Mouse (Mus musculus): ENCODE measurements around the gene Sort1. TPM values are rescaled to one million over a fixed set of nuclear protein-coding genes. Genes with fewer than 3 reads are reported as not detected.
"Not testable (repeated sequence)": the region's sequence is repeated elsewhere in the genome, so short reads cannot be mapped to it uniquely, and the experiment has no call there.

Gene Sort1
- 18.1 and 32.8 TPM in 2 replicates for polyA plus RNA-seq (2012; rRNA removed)

- TF ChIP-seq POLR2A (IDR thresholded peaks at IDR 0.05; ENCODE audit: low read depth, low read length) (peak; percentile 31; the same call in 1 of the 2 replicates), CTCF (IDR thresholded peaks at IDR 0.05; ENCODE audit: extremely low read depth, insufficient read length, insufficient replicate concordance, low read depth, low read length) (no peak)
- WGBS, result under 1% methylated on average over 99 of the region's 109 CpGs
- Histone ChIP-seq H3K4me1 (ENCODE audit: control insufficient read depth, insufficient read depth, insufficient read length, low read length) (peaks cover 22% of the 10 kb centered on the region; the same call in 1 of the 2 replicates), H3K27me3 (ENCODE audit: control insufficient read depth, insufficient read depth, low read length) (no peaks in the 10 kb centered on the region), H3K4me3 (ENCODE audit: low read depth, low read length) (peak within 1 kb of the TSS; percentile 86), H3K27ac (ENCODE audit: insufficient read depth, low read depth, low read length) (0 out of 2 replicates have a peak within 1 kb of the TSS, but pooled peaks have one; percentile 6), H3K36me3 (ENCODE audit: control insufficient read depth, insufficient read depth, low read length) (peaks cover 2% of the 10 kb centered on the region)
Measured at GRCm38 (mm10) chr3:108283781-108284601, at the start of gene Sort1. Sort1 (plus strand) TSS chr3:108284082.

- not testable (repeated sequence) for H3K4me1 ChIP-seq (ENCODE audit: control insufficient read depth, insufficient read depth, insufficient read length, low read length); H3K27me3 ChIP-seq (ENCODE audit: control insufficient read depth, insufficient read depth, low read length); H3K27ac ChIP-seq (ENCODE audit: insufficient read depth, low read depth, low read length); H3K4me3 ChIP-seq (ENCODE audit: low read depth, low read length); H3K36me3 ChIP-seq (ENCODE audit: control insufficient read depth, insufficient read depth, low read length)
- 88% methylated on average over 4 of the region's 4 CpGs for WGBS
- TF ChIP-seq CTCF (IDR thresholded peaks at IDR 0.05; ENCODE audit: extremely low read depth, insufficient read length, insufficient replicate concordance, low read depth, low read length), result peak; percentile 25; the same call in 1 of the 2 replicates
Measured at GRCm38 (mm10) chr3:108237474-108238102, 46.3 kb upstream of the Sort1 start.

GRCm38 (mm10) chr3:108241243-108241839 is 42.5 kb upstream of the Sort1 start:
- Histone ChIP-seq H3K27ac (ENCODE audit: insufficient read depth, low read depth, low read length) (no peak overlapping the region), H3K4me3 (ENCODE audit: low read depth, low read length) (no peak overlapping the region), H3K27me3 (ENCODE audit: control insufficient read depth, insufficient read depth, low read length) (no peaks in the 10 kb centered on the region), H3K36me3 (ENCODE audit: control insufficient read depth, insufficient read depth, low read length) (no peaks in the 10 kb centered on the region), H3K4me1 (ENCODE audit: control insufficient read depth, insufficient read depth, insufficient read length, low read length) (no peaks in the 10 kb centered on the region)
- TF ChIP-seq CTCF (IDR thresholded peaks at IDR 0.05; ENCODE audit: extremely low read depth, insufficient read length, insufficient replicate concordance, low read depth, low read length) (no peak), POLR2A (IDR thresholded peaks at IDR 0.05; ENCODE audit: low read depth, low read length) (no peak)
- 90% methylated on average over 3 of the region's 3 CpGs for WGBS

GRCm38 (mm10) chr3:108246857-108247256 is 37.0 kb upstream of the Sort1 start:
- H3K4me3 ChIP-seq (ENCODE audit: low read depth, low read length), result no peak overlapping the region
- 76% methylated on average over 2 of the region's 2 CpGs for WGBS
- H3K36me3 ChIP-seq (ENCODE audit: control insufficient read depth, insufficient read depth, low read length), result no peaks in the 10 kb centered on the region
- H3K27me3 ChIP-seq (ENCODE audit: control insufficient read depth, insufficient read depth, low read length), result no peaks in the 10 kb centered on the region
- TF ChIP-seq POLR2A (IDR thresholded peaks at IDR 0.05; ENCODE audit: low read depth, low read length), result no peak
- TF ChIP-seq CTCF (IDR thresholded peaks at IDR 0.05; ENCODE audit: extremely low read depth, insufficient read length, insufficient replicate concordance, low read depth, low read length), result no peak
- H3K27ac ChIP-seq (ENCODE audit: insufficient read depth, low read depth, low read length), result no peak overlapping the region
- no peaks in the 10 kb centered on the region for H3K4me1 ChIP-seq (ENCODE audit: control insufficient read depth, insufficient read depth, insufficient read length, low read length)

- peaks cover 3% of the 10 kb centered on the region for H3K36me3 ChIP-seq (ENCODE audit: control insufficient read depth, insufficient read depth, low read length)
- H3K4me1 ChIP-seq (ENCODE audit: control insufficient read depth, insufficient read depth, insufficient read length, low read length), result peaks cover 3% of the 10 kb centered on the region; the same call in 1 of the 2 replicates
- H3K4me3 ChIP-seq (ENCODE audit: low read depth, low read length), result peak within 1 kb of the TSS; percentile 77
- H3K27ac ChIP-seq (ENCODE audit: insufficient read depth, low read depth, low read length), result peak within 1 kb of the TSS; percentile 78
- TF ChIP-seq CTCF (IDR thresholded peaks at IDR 0.05; ENCODE audit: extremely low read depth, insufficient read length, insufficient replicate concordance, low read depth, low read length), result no peak
- no peak for TF ChIP-seq POLR2A (IDR thresholded peaks at IDR 0.05; ENCODE audit: low read depth, low read length)
- H3K27me3 ChIP-seq (ENCODE audit: control insufficient read depth, insufficient read depth, low read length), result no peaks in the 10 kb centered on the region
- WGBS, result under 1% methylated on average over 79 of the region's 79 CpGs
Measured at GRCm38 (mm10) chr3:108256719-108257637, 26.9 kb upstream of the Sort1 start, which contains the start of gene Psma5. Psma5 (plus strand) TSS chr3:108256926.

- Histone ChIP-seq H3K27me3 (ENCODE audit: control insufficient read depth, insufficient read depth, low read length) (no peaks in the 10 kb centered on the region), H3K27ac (ENCODE audit: insufficient read depth, low read depth, low read length) (peak overlapping the region; percentile 78), H3K36me3 (ENCODE audit: control insufficient read depth, insufficient read depth, low read length) (peaks cover 10% of the 10 kb centered on the region), H3K4me1 (ENCODE audit: control insufficient read depth, insufficient read depth, insufficient read length, low read length) (peaks cover 3% of the 10 kb centered on the region; the same call in 1 of the 2 replicates), H3K4me3 (ENCODE audit: low read depth, low read length) (no peak overlapping the region; the same call in 1 of the 2 replicates)
- WGBS, result 7% methylated on average over 3 of the region's 3 CpGs
- no peak for TF ChIP-seq POLR2A (IDR thresholded peaks at IDR 0.05; ENCODE audit: low read depth, low read length)
- TF ChIP-seq CTCF (IDR thresholded peaks at IDR 0.05; ENCODE audit: extremely low read depth, insufficient read length, insufficient replicate concordance, low read depth, low read length), result no peak
Measured at GRCm38 (mm10) chr3:108257831-108258500, 25.9 kb upstream of the Sort1 start.
